Mouse (Mus musculus) stomach, embryonic 16.5 days (tissue): ENCODE data around the gene Mob3b. TPM values are rescaled to one million over a fixed set of nuclear protein-coding genes. Genes with fewer than 3 reads are reported as not detected.

ENCODE experiments used
- ATAC-seq: fragments of 200-750 bp; cut with Nextera tagmentation; 2 replicates; pipeline ENCODE4 v1.8.0; 2017; ENCODE audit warnings: moderate number of reproducible peaks, moderate TSS enrichment; ENCODE audit not compliant: insufficient read depth, low FRiP score
- H3K27ac ChIP-seq: fragments of 300-500 bp; sonication (generic); 2 replicates; pipeline ENCODE4 v1.5.1; 2014; ENCODE audit warnings: low read length
- H3K27me3 ChIP-seq: fragments of 300-500 bp; sonication (generic); 2 replicates; pipeline ENCODE4 v1.6.1; 2014; ENCODE audit warnings: low read length, control low read depth, mixed read lengths; ENCODE audit not compliant: control insufficient read depth, insufficient read depth
- H3K36me3 ChIP-seq: fragments of 300-500 bp; sonication (generic); 2 replicates; pipeline ENCODE4 v1.6.1; 2014; ENCODE audit warnings: low read length; ENCODE audit not compliant: control insufficient read depth, insufficient read depth
- H3K4me1 ChIP-seq: fragments of 300-500 bp; sonication (generic); 2 replicates; pipeline ENCODE4 v1.6.1; 2014; ENCODE audit warnings: low read length, control low read depth, mixed read lengths; ENCODE audit not compliant: control insufficient read depth, insufficient read depth
- H3K4me2 ChIP-seq: fragments of 300-500 bp; sonication (generic); 2 replicates; pipeline ENCODE4 v1.6.1; 2014; ENCODE audit warnings: low read depth, low read length, mixed read lengths
- H3K4me3 ChIP-seq: fragments of 300-500 bp; sonication (generic); replicated peaks from 2 replicates; pipeline ENCODE4 v1.5.1; 2014; ENCODE audit warnings: mild to moderate bottlenecking, low read length
- H3K9ac ChIP-seq: fragments of 300-500 bp; sonication (generic); 2 replicates; pipeline ENCODE4 v1.6.1; 2014; ENCODE audit warnings: low read length
- H3K9me3 ChIP-seq: fragments of 300-500 bp; sonication (generic); replicated peaks from 2 replicates; pipeline ENCODE4 v1.6.1; 2016; ENCODE audit warnings: low read length, control low read depth; ENCODE audit not compliant: control insufficient read depth
- WGBS: fragments of 180-500 bp; shearing (Covaris S2); extraction: QIAGEN DNeasy Blood & Tissue Kit; methylation state at CpG from one replicate; pipeline ENCODE4 v1.1.7; 2014; 5-methylcytosine and 5-hydroxymethylcytosine counted together
- polyA plus RNA-seq: library from polyadenylated mRNA; unstranded; fragments of >200 nt; fragmentation: Nextera tagmentation; extraction: Ambion mirVana; gene quantifications from 2 replicates; pipeline ENCODE4 v1.2.1, GENCODE M21; 2015

Gene Mob3b
- polyA plus RNA-seq, 1 experiment from 2014 or later, result 26.8 TPM

DNA sequence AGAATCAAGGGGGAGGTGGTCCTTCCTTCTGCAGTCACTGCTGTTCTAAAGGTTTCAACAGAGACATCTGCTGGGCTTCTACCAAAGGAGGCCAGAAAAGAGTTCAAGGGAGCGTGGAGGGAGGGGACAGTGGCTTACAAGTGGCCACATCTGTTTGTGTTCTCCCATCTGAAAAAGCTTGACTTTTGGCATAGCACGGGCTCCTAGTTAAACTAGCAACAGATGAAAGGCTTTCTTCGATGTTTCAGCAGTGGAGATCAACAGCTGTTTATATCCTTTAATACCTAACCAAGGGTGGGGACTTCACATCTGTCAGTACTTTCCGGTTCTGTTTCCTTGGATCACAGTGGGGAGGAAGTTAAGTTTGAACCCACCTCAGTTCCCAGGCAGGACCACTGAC, 88.5 kb downstream of the Mob3b start:
- Histone ChIP-seq H3K4me3 (no peak overlapping the region), H3K9ac (no peak overlapping the region), H3K36me3 (no peaks in the 10 kb centered on the region), H3K9me3 (no peaks in the 10 kb centered on the region), H3K4me1 (peaks cover 20% of the 10 kb centered on the region), H3K27ac (no peak overlapping the region), H3K27me3 (no peaks in the 10 kb centered on the region), H3K4me2 (no peak overlapping the region)
- ATAC-seq, result no peak
- WGBS, result 41% methylated on average over 4 of the region's 4 CpGs

DNA sequence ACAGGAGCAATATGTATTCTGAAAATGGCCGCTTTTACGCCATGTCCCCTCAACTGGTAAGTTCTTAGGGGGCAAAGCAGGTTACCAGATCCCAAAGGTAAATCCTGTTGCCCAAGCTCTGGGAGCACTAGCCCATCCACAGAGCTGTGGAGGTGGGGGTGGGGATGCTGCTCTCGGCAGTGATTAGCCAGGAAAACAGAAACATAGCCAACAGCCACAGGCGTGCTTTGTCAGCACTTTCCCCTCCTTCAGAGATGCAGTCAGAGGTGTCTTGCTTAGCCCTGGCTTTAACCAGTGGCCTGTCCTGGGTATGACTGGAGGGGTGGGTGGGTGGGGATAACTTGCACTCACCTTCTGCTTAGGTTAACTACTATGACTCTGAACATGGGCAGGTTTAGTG, 91.1 kb downstream of the Mob3b start:
- Histone ChIP-seq H3K27ac (no peak overlapping the region), H3K9ac (no peak overlapping the region), H3K4me1 (peaks cover 29% of the 10 kb centered on the region), H3K9me3 (no peaks in the 10 kb centered on the region), H3K27me3 (no peaks in the 10 kb centered on the region), H3K4me2 (no peak overlapping the region), H3K4me3 (no peak overlapping the region), H3K36me3 (no peaks in the 10 kb centered on the region)
- WGBS, result 76% methylated on average over 4 of the region's 4 CpGs
- no peak for ATAC-seq

DNA sequence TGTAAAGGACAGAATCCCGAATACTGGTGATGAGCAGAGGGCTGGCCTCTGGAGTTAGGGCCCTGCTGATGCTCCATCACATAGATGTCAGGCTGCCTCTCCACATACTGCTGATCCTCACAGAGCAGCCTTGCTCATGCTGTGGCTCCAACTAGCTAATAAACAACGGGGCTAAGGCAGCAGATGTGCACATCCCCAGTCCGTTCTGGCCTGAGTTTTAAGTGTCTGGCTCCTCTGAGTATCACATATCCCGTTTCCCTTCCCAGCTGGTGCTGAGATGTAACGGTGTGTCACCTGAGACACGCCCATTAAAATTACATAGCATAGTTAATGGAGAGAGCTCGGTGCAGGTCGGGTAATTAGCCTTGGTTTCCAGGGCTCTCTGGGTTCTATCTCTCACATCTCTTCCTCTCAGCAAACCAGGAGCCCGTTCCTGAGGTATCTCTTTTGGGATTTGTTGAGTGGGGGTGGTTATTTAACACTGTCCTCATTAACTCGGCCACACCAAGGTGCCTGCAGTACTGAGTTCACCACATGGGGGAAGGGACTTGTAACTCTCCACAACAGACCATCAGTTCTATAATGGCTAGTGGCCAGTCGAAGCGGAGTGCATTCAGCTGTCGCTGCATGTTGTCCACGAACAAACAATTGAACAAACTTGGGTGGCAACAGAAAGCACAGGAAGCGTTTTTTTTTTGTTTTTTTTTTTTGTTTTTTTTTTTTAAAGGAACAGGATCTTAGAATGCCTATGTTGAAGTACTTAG, 92.0 kb downstream of the Mob3b start:
- no peaks in the 10 kb centered on the region for H3K27me3 ChIP-seq
- H3K27ac ChIP-seq, result peak overlapping the region; percentile 46; the same call in 1 of the 2 replicates
- no peaks in the 10 kb centered on the region for H3K9me3 ChIP-seq
- peaks cover 29% of the 10 kb centered on the region for H3K4me1 ChIP-seq
- H3K4me3 ChIP-seq, result no peak overlapping the region
- no peak overlapping the region for H3K9ac ChIP-seq
- H3K36me3 ChIP-seq, result no peaks in the 10 kb centered on the region
- ATAC-seq, result peak; percentile 41; the same call in 1 of the 2 replicates
- no peak overlapping the region for H3K4me2 ChIP-seq
- WGBS, result 39% methylated on average over 15 of the region's 15 CpGs

DNA sequence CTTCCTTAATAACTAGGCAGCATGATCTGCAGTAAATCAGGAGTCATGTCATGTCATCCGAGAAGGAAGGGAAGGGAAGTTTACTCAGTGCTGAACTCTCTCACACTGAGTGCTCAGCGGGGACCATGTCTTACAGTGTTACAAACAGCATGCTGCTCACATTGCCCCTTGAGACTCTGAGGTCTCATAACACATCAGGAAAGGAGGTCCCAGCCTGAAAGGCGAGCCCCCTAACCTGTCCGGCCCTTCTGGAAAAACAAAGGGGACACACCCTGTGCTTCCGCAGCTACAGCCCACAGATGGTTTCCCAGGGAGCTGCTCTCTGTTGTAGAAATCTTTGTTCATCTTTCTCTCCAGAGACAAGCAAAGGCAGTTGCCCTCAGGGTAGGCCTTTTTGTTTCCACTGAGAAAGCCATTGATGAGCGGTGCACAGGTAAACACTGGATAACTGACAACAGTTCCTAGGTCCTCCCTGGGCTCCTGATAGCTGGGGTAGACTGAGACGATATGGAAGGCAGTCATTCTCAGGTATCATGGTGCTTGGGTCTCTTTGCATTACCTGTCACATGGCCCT, 94.1 kb downstream of the Mob3b start:
- Histone ChIP-seq H3K27me3 (no peaks in the 10 kb centered on the region), H3K4me2 (no peak overlapping the region), H3K9me3 (no peaks in the 10 kb centered on the region), H3K9ac (no peak overlapping the region), H3K4me3 (no peak overlapping the region), H3K27ac (no peak overlapping the region), H3K36me3 (no peaks in the 10 kb centered on the region), H3K4me1 (peaks cover 25% of the 10 kb centered on the region)
- WGBS, result 59% methylated on average over 7 of the region's 7 CpGs
- ATAC-seq, result no peak

DNA sequence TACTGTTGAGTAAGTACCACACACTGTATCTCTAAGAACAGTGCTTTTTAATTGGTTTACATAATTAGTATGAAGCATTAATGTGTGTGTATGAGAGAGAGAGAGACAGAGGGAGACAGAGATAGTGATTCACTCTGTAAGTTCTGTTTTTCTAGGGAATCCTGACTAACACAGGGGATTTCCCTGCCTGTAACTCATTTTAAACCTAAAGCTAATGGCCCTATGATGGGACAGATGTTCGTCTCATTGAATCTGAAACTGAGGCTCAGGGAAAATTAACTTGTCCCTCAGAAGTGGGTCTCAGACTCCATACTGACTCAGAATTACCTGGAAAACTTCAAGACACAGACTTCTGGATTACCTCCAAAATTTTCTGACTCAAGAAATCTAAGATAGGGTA, 96.3 kb downstream of the Mob3b start:
- Histone ChIP-seq H3K27me3 (no peaks in the 10 kb centered on the region), H3K9me3 (no peaks in the 10 kb centered on the region), H3K4me3 (no peak overlapping the region), H3K4me2 (no peak overlapping the region), H3K4me1 (peaks cover 20% of the 10 kb centered on the region), H3K9ac (no peak overlapping the region), H3K36me3 (no peaks in the 10 kb centered on the region), H3K27ac (no peak overlapping the region)
- 65% methylated on average over 1 of the region's 1 CpGs for WGBS
- no peak for ATAC-seq

DNA sequence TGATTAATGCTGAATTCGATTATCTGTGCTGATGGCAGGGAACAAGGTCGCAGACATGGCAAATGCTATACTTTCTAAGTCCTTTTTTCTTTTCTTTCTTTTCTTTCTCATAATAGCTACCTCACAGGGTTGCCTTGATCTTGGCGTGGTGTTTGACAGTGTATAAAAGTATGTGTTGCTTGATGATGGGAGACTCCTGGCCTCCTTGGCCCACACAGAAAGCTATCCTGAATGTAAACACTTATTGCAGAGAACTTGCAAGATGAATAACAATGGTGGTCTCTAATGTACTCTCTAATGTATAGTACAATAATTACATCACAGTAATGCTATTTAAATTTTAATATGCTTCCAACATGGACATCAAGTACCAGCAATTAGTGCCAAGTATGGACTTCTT, 96.9 kb downstream of the Mob3b start:
- Histone ChIP-seq H3K9me3 (no peaks in the 10 kb centered on the region), H3K4me1 (peaks cover 16% of the 10 kb centered on the region), H3K4me3 (no peak overlapping the region), H3K36me3 (no peaks in the 10 kb centered on the region), H3K4me2 (no peak overlapping the region), H3K9ac (no peak overlapping the region), H3K27me3 (no peaks in the 10 kb centered on the region), H3K27ac (no peak overlapping the region)
- 72% methylated on average over 3 of the region's 3 CpGs for WGBS
- no peak for ATAC-seq

DNA sequence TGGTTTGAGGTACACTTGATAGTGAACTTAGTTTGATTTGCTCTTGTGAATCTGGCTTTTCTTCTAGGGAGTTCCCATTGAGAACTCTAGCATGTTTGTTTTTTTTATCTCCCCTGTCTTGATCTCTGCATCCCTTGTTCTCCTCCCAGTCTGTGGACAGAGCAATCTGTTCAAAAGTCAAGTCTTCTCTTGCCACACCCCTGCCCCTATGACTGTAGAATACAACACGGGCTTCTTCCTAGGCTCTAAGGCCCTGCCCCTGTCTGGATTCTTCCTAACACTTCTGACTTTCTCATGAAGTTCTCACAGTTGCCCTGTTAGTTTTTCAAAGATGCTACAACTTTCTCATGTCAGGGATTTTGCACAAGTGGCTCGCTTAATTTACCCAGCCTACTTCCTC, 102.9 kb downstream of the Mob3b start:
- Histone ChIP-seq H3K4me2 (no peak overlapping the region), H3K4me3 (no peak overlapping the region), H3K36me3 (no peaks in the 10 kb centered on the region), H3K9ac (no peak overlapping the region), H3K4me1 (peaks cover 10% of the 10 kb centered on the region; the same call in 1 of the 2 replicates), H3K27me3 (no peaks in the 10 kb centered on the region), H3K27ac (no peak overlapping the region), H3K9me3 (no peaks in the 10 kb centered on the region)
- 64% methylated on average over 2 of the region's 2 CpGs for WGBS
- ATAC-seq, result no peak

DNA sequence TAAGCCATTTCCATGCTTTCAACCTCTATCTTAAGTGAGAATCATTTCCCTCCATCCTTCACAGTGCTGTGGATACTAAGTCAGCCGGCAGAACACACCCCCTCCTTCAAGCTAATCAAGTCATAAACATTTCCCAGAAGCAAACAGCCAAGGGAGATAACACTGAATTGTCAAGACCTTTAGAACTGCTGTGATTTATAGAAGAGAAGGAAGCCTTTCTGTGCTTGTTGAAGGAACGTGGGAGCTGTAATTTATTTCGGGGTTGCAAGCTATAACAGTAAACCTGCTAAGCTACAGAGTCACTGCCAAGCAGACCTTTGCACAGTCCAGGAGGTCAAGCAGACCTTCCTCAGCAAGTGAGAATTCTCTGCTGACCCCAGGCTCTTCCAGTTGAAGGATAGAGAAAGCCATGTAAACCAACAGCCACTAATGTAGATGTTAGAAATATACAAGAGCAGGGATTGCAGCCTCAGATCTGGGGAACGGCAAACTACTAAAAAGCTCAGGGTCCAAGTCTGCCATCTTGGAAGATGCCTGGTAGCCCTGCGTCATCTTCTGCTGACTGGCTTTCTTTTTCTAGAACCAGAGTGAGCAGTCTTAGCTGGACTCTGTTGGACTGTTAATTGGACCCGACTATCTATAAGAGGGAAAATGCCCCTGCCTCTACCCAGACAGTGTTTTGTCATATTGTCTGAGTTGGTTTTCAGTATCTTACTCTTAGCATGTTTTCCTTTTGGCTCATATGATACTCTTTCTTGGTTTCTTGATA, 104.9 kb downstream of the Mob3b start:
- ATAC-seq, result no peak; the same call in 1 of the 2 replicates
- Histone ChIP-seq H3K4me1 (peaks cover 10% of the 10 kb centered on the region; the same call in 1 of the 2 replicates), H3K4me2 (no peak overlapping the region), H3K27ac (no peak overlapping the region), H3K36me3 (no peaks in the 10 kb centered on the region), H3K9ac (no peak overlapping the region), H3K27me3 (no peaks in the 10 kb centered on the region), H3K9me3 (no peaks in the 10 kb centered on the region), H3K4me3 (no peak overlapping the region)
- 40% methylated on average over 6 of the region's 6 CpGs for WGBS

DNA sequence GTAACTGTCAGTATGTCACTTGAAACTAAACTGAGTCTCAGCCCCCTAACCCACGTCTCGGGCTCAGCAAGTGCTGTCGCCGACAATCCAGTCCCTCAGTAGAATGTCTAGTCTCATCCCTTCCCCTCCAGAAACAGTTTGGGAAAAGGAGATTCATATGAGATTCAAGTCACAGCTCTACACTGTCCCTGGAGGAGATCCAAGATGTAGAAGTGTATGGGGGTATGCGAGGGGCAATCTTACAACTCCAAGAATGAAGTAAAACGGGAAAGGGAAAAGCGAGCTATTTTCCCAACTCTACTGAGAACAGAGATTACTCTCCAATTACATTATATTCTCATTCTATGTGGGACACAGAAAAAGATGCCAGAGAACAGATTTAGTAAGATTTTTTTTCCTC, 106.1 kb downstream of the Mob3b start:
- H3K27ac ChIP-seq, result no peak overlapping the region
- H3K4me3 ChIP-seq, result no peak overlapping the region
- ATAC-seq, result no peak
- H3K4me2 ChIP-seq, result no peak overlapping the region
- peaks cover 10% of the 10 kb centered on the region; the same call in 1 of the 2 replicates for H3K4me1 ChIP-seq
- WGBS, result 67% methylated on average over 7 of the region's 7 CpGs
- H3K9ac ChIP-seq, result no peak overlapping the region
- no peaks in the 10 kb centered on the region for H3K36me3 ChIP-seq
- no peaks in the 10 kb centered on the region for H3K27me3 ChIP-seq
- H3K9me3 ChIP-seq, result no peaks in the 10 kb centered on the region
